Mouse (Mus musculus) adrenal gland, adult 8-10 months (tissue): ENCODE results near the gene Olfr700. TPM values are rescaled to one million over a fixed set of nuclear protein-coding genes. Genes with fewer than 3 reads are reported as not detected.
A peak's percentile ranks its signal among the peaks of the same experiment; 100 is the strongest.
"Not testable (repeated sequence)": the region's sequence is repeated elsewhere in the genome, so short reads cannot be mapped to it uniquely, and the experiment has no call there.

Experiments
- DNase-seq: peaks from one replicate; pipeline ENCODE4 v3.0.0; 2022
- total RNA-seq, 4 experiments: library from RNA; stranded (reverse); gene quantifications; 2 replicates each; pipeline ENCODE4 v1.2.4; 2022

The Olfr700 gene
- not detected for total RNA-seq

DNA sequence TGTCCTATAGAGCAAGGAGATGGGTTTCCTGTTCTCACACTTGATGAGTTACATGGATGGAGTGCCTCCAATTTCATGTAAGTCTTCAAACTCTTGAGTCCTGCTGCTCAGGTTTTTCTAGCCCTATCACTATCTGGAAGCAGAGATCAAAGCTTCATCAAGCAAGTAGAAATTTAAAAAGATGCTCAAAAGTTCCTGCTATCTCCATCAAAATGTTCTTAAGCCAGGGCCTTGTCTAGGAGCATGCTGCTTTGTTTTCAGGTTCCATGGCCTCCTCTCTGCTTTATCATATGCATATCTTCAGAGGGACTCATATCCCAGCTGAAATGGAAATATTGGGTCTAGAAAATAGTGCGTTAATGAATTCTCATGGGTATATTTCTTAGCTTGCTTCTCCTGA lies at the start of gene Olfr700:
Gene Olfr700, minus strand, starts transcription at position 101 of the 400 bp plus-strand sequence.
- DNase-seq = no peak

DNA sequence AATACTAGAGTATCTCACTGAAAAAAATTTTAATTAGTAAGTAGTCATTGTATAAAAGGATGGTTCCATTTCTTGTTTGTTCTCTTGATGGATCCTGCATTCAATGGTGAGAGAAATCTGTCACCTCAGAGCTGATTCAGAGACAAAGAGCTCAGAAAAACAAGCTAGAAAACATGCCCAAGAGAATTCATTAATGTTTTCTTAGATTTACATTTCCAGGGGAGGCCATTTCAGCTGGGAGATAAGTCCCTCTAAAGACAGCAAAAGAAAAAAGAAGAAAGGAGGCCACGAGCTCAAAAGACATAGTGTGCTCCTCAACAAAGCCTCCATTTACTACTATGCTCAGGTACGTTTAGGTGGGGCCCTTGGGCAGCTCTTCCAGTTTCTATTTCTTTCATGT lies 34.4 kb upstream of the Olfr700 start, which contains the start of gene Olfr703:
Gene Olfr703, plus strand, starts transcription at position 301 of the 400 bp plus-strand sequence.
- DNase-seq = no peak

DNA sequence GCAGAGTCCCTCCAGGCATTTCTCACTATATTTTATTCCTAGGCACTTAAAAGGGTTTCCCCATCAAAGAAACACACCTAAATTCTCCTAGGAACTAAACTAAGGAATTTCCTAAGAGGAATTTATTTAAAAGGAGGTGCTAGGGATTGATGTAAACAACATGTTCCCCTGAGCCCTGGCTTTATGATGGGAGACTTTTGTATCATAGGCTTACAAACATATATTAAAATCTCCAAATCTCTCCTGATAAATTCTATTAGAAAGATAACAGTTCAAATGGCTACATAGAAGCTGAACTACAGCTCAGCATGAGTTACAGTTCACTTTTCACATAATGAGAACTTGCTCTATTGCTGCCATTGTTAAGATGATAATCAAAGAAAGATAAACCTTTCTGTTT lies 25.2 kb upstream of the Olfr700 start, which contains the start of gene Olfr702:
Gene Olfr702, minus strand, starts transcription at position 101 of the 400 bp plus-strand sequence.
- DNase-seq = no peak

DNA sequence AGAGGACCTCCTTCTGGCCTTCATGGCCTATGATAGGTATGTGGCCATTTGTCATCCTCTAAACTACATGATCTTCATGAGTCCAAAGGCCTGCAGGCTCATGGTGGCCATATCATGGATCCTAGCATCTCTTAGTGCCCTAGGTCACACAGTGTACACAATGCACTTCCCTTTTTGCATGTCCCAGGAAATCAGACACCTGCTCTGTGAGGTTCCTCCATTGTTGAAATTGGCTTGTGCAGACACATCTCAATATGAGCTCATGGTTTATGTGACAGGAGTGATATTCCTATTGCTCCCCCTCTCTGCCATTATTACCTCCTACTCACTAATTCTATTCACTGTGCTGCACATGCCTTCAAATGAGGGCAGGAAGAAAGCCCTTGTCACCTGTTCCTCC lies 9.8 kb upstream of the Olfr700 start:
- DNase-seq = no peak

DNA sequence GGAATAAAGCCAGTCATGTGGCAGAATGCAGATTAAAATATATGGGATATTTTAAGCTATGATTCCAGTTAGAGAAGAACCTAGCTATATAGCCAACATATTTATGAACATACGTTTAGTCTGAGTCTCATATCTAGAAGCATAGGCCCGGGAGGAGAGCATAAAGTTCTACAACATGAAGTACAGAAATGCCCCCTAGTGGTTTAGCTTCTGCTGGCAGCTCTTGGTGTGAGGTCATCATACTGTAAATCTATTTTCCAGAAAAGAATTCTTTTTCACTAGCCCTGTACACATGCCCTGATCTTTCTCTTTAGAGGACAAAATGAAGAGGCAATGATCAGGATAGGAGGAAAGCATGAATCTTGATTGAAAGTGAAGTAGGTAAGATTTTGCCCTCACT lies 7.1 kb upstream of the Olfr700 start:
- DNase-seq = no peak

DNA sequence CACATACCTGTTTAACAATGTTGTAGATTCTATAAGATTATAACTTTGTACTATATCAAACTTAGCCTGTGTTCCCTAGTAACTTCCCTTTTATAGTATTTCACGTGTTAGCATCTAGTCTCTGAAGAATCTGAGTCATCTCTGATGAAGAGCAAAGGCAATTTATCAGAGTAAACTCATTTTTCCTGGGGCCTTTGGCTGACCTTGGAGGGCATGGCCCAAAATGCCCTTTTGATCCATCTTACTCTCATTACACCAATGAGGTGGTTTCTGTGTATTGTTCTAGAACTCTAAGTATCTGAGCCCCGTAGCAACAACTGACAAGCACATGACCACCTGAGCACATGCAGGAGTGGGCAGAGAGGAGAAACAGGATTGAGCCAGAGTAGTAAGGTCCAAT lies 5.2 kb upstream of the Olfr700 start, which contains the start of gene Olfr701:
Gene Olfr701, plus strand, starts transcription at position 301 of the 400 bp plus-strand sequence.
- DNase-seq = peak; percentile 1

DNA sequence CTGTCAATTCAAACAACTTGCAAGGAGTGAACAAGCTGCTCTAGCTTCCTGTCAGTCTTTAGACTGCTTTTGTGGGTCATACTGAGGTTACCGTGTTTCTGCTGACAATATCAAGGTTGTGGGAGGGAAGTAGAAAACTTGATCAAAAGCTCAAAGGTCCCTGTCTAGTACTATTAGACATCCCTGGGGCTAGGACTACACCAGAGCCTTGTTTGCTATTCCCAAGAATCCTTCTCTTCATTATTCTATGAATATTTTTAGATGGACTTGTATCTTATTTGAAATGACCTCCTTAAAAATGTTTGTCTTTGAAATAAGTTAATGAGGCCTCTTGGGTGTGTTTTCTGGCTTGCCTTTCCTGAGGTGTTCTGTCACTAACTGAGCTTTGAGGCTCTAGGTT lies 15.5 kb downstream of the Olfr700 start, which contains the start of gene Olfr699:
Gene Olfr699, minus strand, starts transcription at position 101 of the 400 bp plus-strand sequence.
- DNase-seq = no peak

DNA sequence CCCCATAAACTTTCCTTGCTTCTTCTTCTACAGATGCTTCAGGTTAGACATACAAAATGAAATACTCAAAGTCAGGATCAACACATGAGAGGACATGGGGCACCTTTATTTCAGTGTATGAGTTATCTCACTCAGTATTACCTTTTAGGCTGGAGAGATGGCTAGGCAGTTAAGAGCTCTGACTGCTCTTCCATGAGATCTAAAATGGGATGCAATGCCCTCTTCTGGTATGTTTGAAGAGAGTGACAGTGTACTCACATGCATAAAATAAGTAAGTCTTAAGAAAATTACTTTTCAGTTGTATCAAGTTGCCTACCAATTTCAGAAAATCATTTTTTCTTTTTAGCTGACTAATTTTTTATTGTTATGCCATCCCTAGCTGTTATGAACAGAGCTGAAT lies 20.3 kb downstream of the Olfr700 start:
- DNase-seq = no peak

DNA sequence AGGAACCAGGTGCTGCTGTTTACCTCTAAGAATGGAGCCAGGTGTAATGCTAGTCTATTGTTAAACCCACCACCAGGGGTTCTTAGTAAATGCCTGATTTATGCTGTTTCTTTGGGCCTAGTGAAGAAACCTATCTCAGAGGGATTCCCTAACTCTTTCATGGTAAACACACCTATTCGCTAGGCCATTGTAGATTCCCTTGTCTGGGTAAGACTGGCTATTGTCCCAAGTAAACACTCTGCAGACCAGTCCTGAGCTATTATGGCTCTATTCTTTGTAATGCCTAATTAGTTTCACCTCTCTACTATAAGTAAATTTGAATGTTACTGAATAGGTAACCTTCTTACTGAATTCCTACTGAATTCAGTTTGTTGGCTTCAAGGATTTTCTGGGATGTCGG lies 47.6 kb downstream of the Olfr700 start:
- not testable (repeated sequence) for DNase-seq

DNA sequence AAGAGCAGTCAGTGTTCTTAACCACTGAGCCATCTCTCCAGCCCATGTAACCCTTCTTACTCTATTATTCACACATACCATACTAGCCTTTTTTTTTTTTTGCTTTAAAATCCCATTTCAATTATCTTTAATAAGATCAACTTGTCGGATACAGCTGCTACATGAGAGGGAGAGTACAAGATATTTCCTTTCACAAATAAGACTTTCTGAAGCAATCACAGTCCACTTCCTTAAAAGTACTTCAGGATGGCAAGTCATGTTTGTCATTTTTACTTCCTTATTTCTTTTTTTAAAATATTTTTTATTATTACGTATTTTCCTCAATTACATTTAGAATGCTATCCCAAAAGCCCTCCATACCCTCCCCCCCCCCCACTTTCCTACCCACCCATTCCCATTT lies 49.8 kb downstream of the Olfr700 start:
- no peak for DNase-seq

Other genes with a start within 250 kb of the Olfr700 start
- gene Olfr693, start 128.2 kb downstream of the Olfr700 start, total RNA-seq = not detected
- not detected for gene Olfr694, start 117.0 kb downstream of the Olfr700 start, total RNA-seq
- not detected for gene Olfr695, start 92.4 kb downstream of the Olfr700 start, total RNA-seq
- not detected for gene Olfr697, start 66.4 kb downstream of the Olfr700 start, total RNA-seq
- not detected for gene Olfr698, start 53.4 kb downstream of the Olfr700 start, total RNA-seq
- gene Olfr699, start 15.6 kb downstream of the Olfr700 start, total RNA-seq = not detected
- gene Olfr701, start 5.3 kb upstream of the Olfr700 start, total RNA-seq = not detected
- gene Olfr702, start 25.1 kb upstream of the Olfr700 start, total RNA-seq = not detected
- not detected for gene Olfr703, start 34.5 kb upstream of the Olfr700 start, total RNA-seq
- gene Olfr704, start 54.4 kb upstream of the Olfr700 start, total RNA-seq = not detected
- gene Olfr705, start 68.1 kb upstream of the Olfr700 start, total RNA-seq = not detected
- gene Olfr706, start 79.3 kb upstream of the Olfr700 start, total RNA-seq = not detected
- gene Olfr707, start 92.4 kb upstream of the Olfr700 start, total RNA-seq = not detected
- not detected for gene Olfr1532-ps1, start 99.2 kb upstream of the Olfr700 start, total RNA-seq
- not detected for gene Olfr709-ps1, start 123.4 kb upstream of the Olfr700 start, total RNA-seq
- not detected for gene Olfr710, start 139.5 kb upstream of the Olfr700 start, total RNA-seq
- not detected for gene Olfr6, start 155.1 kb upstream of the Olfr700 start, total RNA-seq
- not detected for gene Olfr711, start 166.6 kb upstream of the Olfr700 start, total RNA-seq
- gene Olfr2, start 197.2 kb upstream of the Olfr700 start, total RNA-seq = not detected
- not detected for gene Olfr713, start 222.3 kb upstream of the Olfr700 start, total RNA-seq